Mouse (Mus musculus) megakaryocyte progenitor cell, adult 5-6 weeks (primary cell): Measurements from ENCODE around the gene Phactr1. TPM values are rescaled to one million over a fixed set of nuclear protein-coding genes. Genes with fewer than 3 reads are reported as not detected.

Source experiments
- ATAC-seq: replicated peaks from 2 replicates; pipeline ENCODE4 v1.8.0; 2016; ENCODE audit warnings: mild to moderate bottlenecking, moderate TSS enrichment, inconsistent platforms; ENCODE audit not compliant: poor library complexity
- total RNA-seq, 2 experiments: library from RNA; stranded (forward) in 1 of 2; stranded (reverse) in 1 of 2; fragments of 157-497, 149-512 nt in 1 of 2; fragments of 200-1000 nt in 1 of 2; gene quantifications; 2 replicates each; pipeline versions ENCODE4 v1.2.3 to v1.2.4; 2015 to 2017

The Phactr1 gene
- total RNA-seq, 2 experiments from 2014 or later = 0.20 TPM; not detected in 1

- peak; percentile 72 for ATAC-seq
Measured at GRCm38 (mm10) chr13:43094365-43094764, 413.9 kb downstream of the Phactr1 start.

- no peak for ATAC-seq
Measured at GRCm38 (mm10) chr13:43102943-43103342, 422.5 kb downstream of the Phactr1 start.

- no peak for ATAC-seq
Measured at GRCm38 (mm10) chr13:43104496-43104895, 424.1 kb downstream of the Phactr1 start.

GRCm38 (mm10) chr13:43112280-43112679 is 431.9 kb downstream of the Phactr1 start:
- ATAC-seq = 0 out of 2 replicates have a peak, but pooled peaks have one; percentile 29

- ATAC-seq = 0 out of 2 replicates have a peak, but pooled peaks have one; percentile 14
Measured at GRCm38 (mm10) chr13:43112707-43113106, 432.3 kb downstream of the Phactr1 start.

GRCm38 (mm10) chr13:43113141-43113540 is 432.7 kb downstream of the Phactr1 start:
- no peak for ATAC-seq

- peak; percentile 42; the same call in 1 of the 2 replicates for ATAC-seq
Measured at GRCm38 (mm10) chr13:43122306-43123070, 442.1 kb downstream of the Phactr1 start.

- no peak for ATAC-seq
Measured at GRCm38 (mm10) chr13:43123895-43124682, 443.7 kb downstream of the Phactr1 start.

- ATAC-seq = no peak
Measured at GRCm38 (mm10) chr13:43124683-43125074, 444.3 kb downstream of the Phactr1 start.

GRCm38 (mm10) chr13:43130161-43130560 is 449.7 kb downstream of the Phactr1 start:
- no peak for ATAC-seq

GRCm38 (mm10) chr13:43131741-43132191 is 451.3 kb downstream of the Phactr1 start:
- no peak for ATAC-seq

GRCm38 (mm10) chr13:43132859-43133258 is 452.4 kb downstream of the Phactr1 start:
- no peak for ATAC-seq

GRCm38 (mm10) chr13:43133400-43133799 is 453.0 kb downstream of the Phactr1 start:
- 0 out of 2 replicates have a peak, but pooled peaks have one; percentile 34 for ATAC-seq

GRCm38 (mm10) chr13:43134468-43134867 is 454.0 kb downstream of the Phactr1 start:
- ATAC-seq = peak; percentile 71

- ATAC-seq = no peak
Measured at GRCm38 (mm10) chr13:43144720-43145418, 464.4 kb downstream of the Phactr1 start.

GRCm38 (mm10) chr13:43146515-43147258 is 466.3 kb downstream of the Phactr1 start:
- no peak for ATAC-seq

GRCm38 (mm10) chr13:43148692-43149091 is 468.3 kb downstream of the Phactr1 start:
- peak; percentile 37; the same call in 1 of the 2 replicates for ATAC-seq

- no peak for ATAC-seq
Measured at GRCm38 (mm10) chr13:43149661-43150060, 469.2 kb downstream of the Phactr1 start.

- ATAC-seq = no peak
Measured at GRCm38 (mm10) chr13:43152005-43152520, 471.6 kb downstream of the Phactr1 start.

- ATAC-seq = no peak
Measured at GRCm38 (mm10) chr13:43157370-43157769, 476.9 kb downstream of the Phactr1 start.
